Mouse (Mus musculus) T-helper 2 cell (primary cell): ENCODE results near the gene Sik3.

Experiments used
- in situ Hi-C: fragments of 300-600 bp; cut with MboI, MseI; formaldehyde crosslinking; loops from one replicate; pipeline ENCODE4 v1.15.1; 2025; ENCODE audit warnings: high pct_unique_total_duplicates

Sik3 gene

GRCm38 (mm10) chr9:46012091-46013008 is at the start of gene Sik3, which contains the start of gene Pafah1b2:
Gene Sik3 (plus strand): TSS chr9:46012820.
Gene Pafah1b2 (minus strand): TSS chr9:46012690.
- in situ Hi-C loops = loop anchor here (5.0 kb wide), 1 partner anchor 105 kb away; no protein-coding TSS in a partner anchor

GRCm38 (mm10) chr9:45963577-45963976 is 49.0 kb upstream of the Sik3 start:
- in situ Hi-C loops = no loop called here

- in situ Hi-C loops = no loop called here
These were observed 35.7 kb upstream of the Sik3 start for GRCm38 (mm10) chr9:45976884-45977283.

- in situ Hi-C loops = loop anchor here (10.0 kb wide), 1 partner anchor 1645 kb away; the partner anchor contains the start of gene H2afx
These were observed 32.8 kb upstream of the Sik3 start for GRCm38 (mm10) chr9:45979778-45980177.

- in situ Hi-C loops = loop anchor here (10.0 kb wide), 1 partner anchor 1646 kb away; the partner anchor contains the start of gene H2afx
These were observed 32.0 kb upstream of the Sik3 start for GRCm38 (mm10) chr9:45980611-45981010.

GRCm38 (mm10) chr9:45981331-45981730 is 31.3 kb upstream of the Sik3 start:
- in situ Hi-C loops = loop anchor here (10.0 kb wide), 1 partner anchor 1647 kb away; the partner anchor contains the start of gene H2afx

GRCm38 (mm10) chr9:45983676-45984408 is 28.8 kb upstream of the Sik3 start:
- in situ Hi-C loops = loop anchor here (10.0 kb wide), 1 partner anchor 1649 kb away; the partner anchor contains the start of gene H2afx

- in situ Hi-C loops = loop anchor here (10.0 kb wide), 1 partner anchor 1650 kb away; the partner anchor contains the start of gene H2afx
These were observed 28.0 kb upstream of the Sik3 start for GRCm38 (mm10) chr9:45984409-45985228.

GRCm38 (mm10) chr9:45985229-45985567 is 27.4 kb upstream of the Sik3 start:
- in situ Hi-C loops = loop anchor here (10.0 kb wide), 1 partner anchor 1650 kb away; the partner anchor contains the start of gene H2afx

GRCm38 (mm10) chr9:45999009-45999408 is 13.6 kb upstream of the Sik3 start:
- in situ Hi-C loops = loop anchor here (5.0 kb wide), 1 partner anchor 203 kb away; no protein-coding TSS in a partner anchor

GRCm38 (mm10) chr9:46003729-46004128 is 8.9 kb upstream of the Sik3 start:
- in situ Hi-C loops = no loop called here

GRCm38 (mm10) chr9:46004529-46004928 is 8.1 kb upstream of the Sik3 start:
- in situ Hi-C loops = no loop called here

- in situ Hi-C loops = no loop called here
These were observed 6.4 kb upstream of the Sik3 start for GRCm38 (mm10) chr9:46006224-46006623.

- in situ Hi-C loops = no loop called here
These were observed 3.5 kb upstream of the Sik3 start for GRCm38 (mm10) chr9:46008931-46009668.

- in situ Hi-C loops = no loop called here
These were observed 3.0 kb upstream of the Sik3 start for GRCm38 (mm10) chr9:46009669-46009983.

- in situ Hi-C loops = loop anchor here (5.0 kb wide), 1 partner anchor 106 kb away; no protein-coding TSS in a partner anchor
These were observed 1.3 kb upstream of the Sik3 start for GRCm38 (mm10) chr9:46011094-46011970.

GRCm38 (mm10) chr9:46013009-46013586 is 478 bp downstream of the Sik3 start:
- in situ Hi-C loops = loop anchor here (5.0 kb wide), 1 partner anchor 104 kb away; no protein-coding TSS in a partner anchor

GRCm38 (mm10) chr9:46013616-46014015 is 996 bp downstream of the Sik3 start:
- in situ Hi-C loops = loop anchor here (5.0 kb wide), 1 partner anchor 104 kb away; no protein-coding TSS in a partner anchor

- in situ Hi-C loops = loop anchor here (5.0 kb wide), 1 partner anchor 103 kb away; no protein-coding TSS in a partner anchor
These were observed 1.6 kb downstream of the Sik3 start for GRCm38 (mm10) chr9:46014251-46014681.
